Mouse (Mus musculus) spleen, adult 2 months (tissue): ENCODE measurements at regions not wholly inside any gene's neighbourhood (a gene's known extent, or its start where the extent isn't known, plus 50 kb on each side); places are given as distances from the start of the nearest gene placed in this dataset.

ENCODE experiments used
- DNase-seq, 2 experiments: peaks; one replicate each; pipeline versions ENCODE4 v3.0.0 to v3.0.0-alpha.2; 2012 to 2021; ENCODE audit warnings: low spot score in 2 of 2, low read depth in 1 of 2
- H3K27ac ChIP-seq: fragments of 200-500 bp; 2 replicates; pipeline ENCODE4 v1.5.1; 2012; ENCODE audit warnings: low read length, inconsistent platforms; ENCODE audit not compliant: insufficient read depth
- H3K27me3 ChIP-seq: fragments of 200-500 bp; 2 replicates; pipeline ENCODE4 v1.6.1; 2012; ENCODE audit warnings: mild to moderate bottlenecking, moderate library complexity, low read length, inconsistent platforms; ENCODE audit not compliant: control insufficient read depth, insufficient read depth
- H3K36me3 ChIP-seq: fragments of 200-500 bp; 2 replicates; pipeline ENCODE4 v1.6.1; 2012; ENCODE audit warnings: mild to moderate bottlenecking, low read length, inconsistent platforms; ENCODE audit not compliant: control insufficient read depth, insufficient read depth
- H3K4me1 ChIP-seq: fragments of 200-500 bp; 2 replicates; pipeline ENCODE4 v1.6.1; 2011; ENCODE audit warnings: inconsistent platforms; ENCODE audit not compliant: control insufficient read depth, insufficient read depth, insufficient read length
- H3K4me3 ChIP-seq: fragments of 200-500 bp; 2 replicates; pipeline ENCODE4 v1.5.1; 2011; ENCODE audit warnings: mild to moderate bottlenecking, inconsistent platforms; ENCODE audit not compliant: insufficient read depth, insufficient read length; ENCODE audit errors: extremely low read depth
- CTCF ChIP-seq: fragments of 200-500 bp; IDR thresholded peaks from 2 replicates; pipeline ENCODE4 v1.5.1; 2011; ENCODE audit warnings: mild to moderate bottlenecking, inconsistent platforms; ENCODE audit not compliant: insufficient read depth, insufficient read length, insufficient replicate concordance; ENCODE audit errors: extremely low read depth
- POLR2A ChIP-seq: fragments of 200-500 bp; IDR thresholded peaks from 2 replicates; pipeline ENCODE4 v1.6.1; 2011; ENCODE audit warnings: low read depth, low read length, inconsistent platforms
- WGBS: fragments of 180-500 bp; shearing (Covaris S2); methylation state at CpG from one replicate; pipeline ENCODE4 v1.1.7; 2018; 5-methylcytosine and 5-hydroxymethylcytosine counted together

DNA sequence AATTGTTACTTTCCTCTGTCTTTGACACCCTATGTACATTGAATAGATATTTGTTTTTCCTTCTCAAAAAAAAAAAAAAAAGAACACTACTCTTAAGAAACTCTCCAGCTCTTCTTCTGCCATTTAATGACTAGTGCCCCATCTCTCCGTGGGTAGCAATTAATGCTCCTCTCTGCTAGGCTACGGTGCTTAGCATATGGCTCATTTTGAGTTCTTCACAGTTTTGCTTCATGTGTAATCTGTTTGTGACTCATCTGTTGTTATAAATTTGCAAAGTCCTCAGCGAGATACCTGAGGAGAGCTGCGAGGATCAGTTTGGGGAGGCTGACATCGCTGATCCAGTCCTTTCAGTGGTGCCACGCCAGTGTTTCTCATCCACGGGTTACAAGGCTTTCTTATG is 107.8 kb downstream of the Rnd3 start:
- WGBS = 89% methylated on average over 7 of the region's 7 CpGs
- no peaks in the 10 kb centered on the region for H3K36me3 ChIP-seq
- H3K4me1 ChIP-seq = no peaks in the 10 kb centered on the region
- TF ChIP-seq CTCF = no peak
- no peak for TF ChIP-seq POLR2A
- H3K4me3 ChIP-seq = no peak overlapping the region
- H3K27ac ChIP-seq = no peak overlapping the region
- DNase-seq = no peak
- no peaks in the 10 kb centered on the region for H3K27me3 ChIP-seq

GRCm38 (mm10) chr2:51038685-51039084 is 110.2 kb downstream of the Rnd3 start:
- 85% methylated on average over 6 of the region's 6 CpGs for WGBS
- Histone ChIP-seq H3K36me3 (no peaks in the 10 kb centered on the region), H3K27ac (no peak overlapping the region), H3K4me1 (no peaks in the 10 kb centered on the region), H3K27me3 (no peaks in the 10 kb centered on the region), H3K4me3 (no peak overlapping the region)
- no peak for DNase-seq
- TF ChIP-seq CTCF = no peak
- TF ChIP-seq POLR2A = no peak

GRCm38 (mm10) chr2:51036995-51037394 is 111.9 kb downstream of the Rnd3 start:
- WGBS = 67% methylated on average over 5 of the region's 5 CpGs
- no peak for DNase-seq
- Histone ChIP-seq H3K4me1 (no peaks in the 10 kb centered on the region), H3K4me3 (no peak overlapping the region), H3K27me3 (no peaks in the 10 kb centered on the region), H3K36me3 (no peaks in the 10 kb centered on the region), H3K27ac (no peak overlapping the region)
- TF ChIP-seq CTCF (no peak), POLR2A (no peak)

DNA sequence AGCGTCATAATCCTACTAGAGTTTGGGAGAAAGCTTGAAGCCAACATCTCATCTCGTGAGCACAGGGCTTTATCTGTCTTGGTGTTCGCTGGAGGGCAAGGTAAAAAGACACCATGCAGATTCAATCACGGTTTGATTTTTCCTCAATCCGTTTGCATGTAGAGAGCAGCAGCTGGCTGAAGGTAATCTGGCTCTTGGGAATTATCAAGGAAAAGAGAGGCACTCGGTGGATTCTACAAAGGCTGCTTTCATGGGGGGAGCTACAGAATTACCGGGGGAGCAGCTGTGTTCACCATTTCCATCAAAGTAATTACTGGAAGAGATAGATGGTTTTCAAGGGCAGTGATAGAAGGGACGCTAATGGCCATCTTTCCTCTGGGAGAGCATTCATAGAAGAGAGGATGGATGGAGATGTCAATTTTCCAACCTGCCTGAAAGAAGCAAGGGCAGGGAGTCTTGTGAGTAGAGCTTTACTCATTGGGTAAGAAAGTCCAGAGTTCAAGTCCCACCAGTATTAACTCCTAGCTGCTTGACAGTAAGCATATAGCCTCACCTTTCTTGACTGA is 112.6 kb downstream of the Rnd3 start:
- no peaks in the 10 kb centered on the region for H3K36me3 ChIP-seq
- no peaks in the 10 kb centered on the region for H3K27me3 ChIP-seq
- no peak for DNase-seq
- TF ChIP-seq POLR2A (no peak), CTCF (no peak)
- H3K4me3 ChIP-seq = no peak overlapping the region
- no peaks in the 10 kb centered on the region for H3K4me1 ChIP-seq
- WGBS = 91% methylated on average over 8 of the region's 8 CpGs
- no peak overlapping the region for H3K27ac ChIP-seq

DNA sequence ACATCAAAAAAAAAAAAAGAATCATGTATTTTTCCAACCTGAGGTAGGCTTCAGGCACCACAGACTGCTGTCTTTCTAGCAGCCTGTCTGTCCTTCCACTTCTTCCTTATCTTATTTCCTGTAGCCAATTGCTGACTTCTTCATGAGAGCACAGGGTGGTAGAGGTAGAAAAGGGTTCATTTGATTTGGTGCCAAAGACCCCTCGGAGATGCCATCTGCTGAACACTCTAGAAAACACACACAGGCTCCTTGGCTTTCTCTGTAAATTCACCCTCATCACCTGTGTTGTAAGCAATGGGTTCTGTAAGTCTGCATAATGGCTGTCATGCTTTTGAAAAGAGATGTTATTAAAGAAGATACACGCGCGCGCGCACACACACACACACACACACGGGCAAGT is 115.0 kb downstream of the Rnd3 start:
- H3K36me3 ChIP-seq = no peaks in the 10 kb centered on the region

DNA sequence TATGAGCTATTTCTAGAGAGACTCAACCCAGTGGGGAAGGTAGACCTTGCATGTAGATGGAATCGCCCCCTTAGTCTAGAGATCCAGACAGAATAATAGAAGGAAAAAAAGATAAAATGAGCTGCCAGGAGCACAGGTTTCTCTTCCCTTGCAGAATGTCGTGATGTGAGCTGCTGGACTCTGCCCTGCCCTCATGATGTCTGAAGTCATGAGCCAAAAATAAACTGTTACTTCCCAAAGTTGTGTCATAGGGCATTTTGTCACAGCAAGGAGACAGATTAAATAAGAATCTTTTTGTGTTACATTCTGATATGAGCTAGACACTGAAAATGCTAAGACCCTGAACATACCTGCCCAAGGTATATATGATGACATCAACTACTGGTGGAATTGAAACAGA is 126.4 kb downstream of the Rnd3 start:
- TF ChIP-seq POLR2A = no peak
- no peak for TF ChIP-seq CTCF
- Histone ChIP-seq H3K4me1 (no peaks in the 10 kb centered on the region), H3K27ac (no peak overlapping the region), H3K4me3 (no peak overlapping the region), H3K27me3 (no peaks in the 10 kb centered on the region), H3K36me3 (no peaks in the 10 kb centered on the region)
- 76% methylated on average over 2 of the region's 2 CpGs for WGBS
- no peak for DNase-seq

More for the DNA sequence above, 115.0 kb downstream of the Rnd3 start:
- WGBS = 92% methylated on average over 7 of the region's 7 CpGs
- no peak for DNase-seq
- Histone ChIP-seq H3K4me1 (no peaks in the 10 kb centered on the region), H3K27me3 (no peaks in the 10 kb centered on the region), H3K4me3 (no peak overlapping the region), H3K27ac (no peak overlapping the region)
- TF ChIP-seq CTCF = no peak
- no peak for TF ChIP-seq POLR2A

DNA sequence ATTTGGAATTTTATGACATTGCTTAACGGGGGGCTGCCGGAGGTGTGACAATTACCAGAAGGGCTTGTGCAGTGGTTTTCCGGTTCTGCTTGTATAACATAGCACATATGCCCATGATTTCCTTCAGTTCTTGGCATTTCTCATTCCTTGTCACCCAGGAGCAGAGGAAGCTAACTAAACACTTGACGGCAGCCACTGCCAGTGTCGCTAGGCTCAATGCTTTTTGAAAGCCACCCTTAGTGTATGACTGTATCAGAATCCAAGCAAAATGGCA is 132.8 kb downstream of the Rnd3 start:
- H3K27me3 ChIP-seq = no peaks in the 10 kb centered on the region
- DNase-seq = no peak
- H3K36me3 ChIP-seq = no peaks in the 10 kb centered on the region
- WGBS = 38% methylated on average over 5 of the region's 5 CpGs
- TF ChIP-seq POLR2A (no peak), CTCF (no peak)
- no peaks in the 10 kb centered on the region for H3K4me1 ChIP-seq
- no peak overlapping the region for H3K27ac ChIP-seq
- H3K4me3 ChIP-seq = no peak overlapping the region
